Mouse (Mus musculus) adrenal gland, adult 8-10 months (tissue): Measurements from ENCODE around the gene Pcf11. TPM values are rescaled to one million over a fixed set of nuclear protein-coding genes. Genes with fewer than 3 reads are reported as not detected.

Experiments
- DNase-seq: peaks from one replicate; pipeline ENCODE4 v3.0.0; 2022
- total RNA-seq, 4 experiments: library from RNA; stranded (reverse); gene quantifications; 2 replicates each; pipeline ENCODE4 v1.2.4; 2022

Pcf11 gene
- total RNA-seq, 4 experiments from 2014 or later = 43.2 to 69.3 (median 64.3) TPM

- no peak for DNase-seq
Measured at GRCm38 (mm10) chr7:92636295-92637011, 33.3 kb downstream of the Pcf11 start.

- DNase-seq = peak; percentile 7
Measured at GRCm38 (mm10) chr7:92630167-92630566, 39.6 kb downstream of the Pcf11 start.

- no peak for DNase-seq
Measured at GRCm38 (mm10) chr7:92624488-92624887, 45.2 kb downstream of the Pcf11 start.

GRCm38 (mm10) chr7:92610830-92611229 lies 58.9 kb downstream of the Pcf11 start:
- no peak for DNase-seq

- peak; percentile 27 for DNase-seq
Measured at GRCm38 (mm10) chr7:92604961-92605360, 64.8 kb downstream of the Pcf11 start.

Other genes starting within 250 kb of the Pcf11 start
- gene Ccdc90b, start 108.8 kb downstream of the Pcf11 start, total RNA-seq = 10 to 100 TPM; 46.5 to 52.0 (median 50.4) TPM
- gene Ankrd42, start 32.8 kb downstream of the Pcf11 start, total RNA-seq = 10 to 100 TPM in 2 of 4 experiments, 1 to 10 TPM in 2; 8.5 to 12.1 (median 10.2) TPM
- 1 to 10 TPM; 4.6 to 8.5 (median 6.4) TPM for gene Rab30, start 71.7 kb upstream of the Pcf11 start, total RNA-seq
- gene Ddias, start 204.3 kb upstream of the Pcf11 start, total RNA-seq = 1 to 10 TPM; 1.1 to 2.6 (median 1.5) TPM
- gene Prcp, start 204.5 kb upstream of the Pcf11 start, total RNA-seq = 10 to 100 TPM; 11.0 to 20.7 (median 14.5) TPM